Mouse (Mus musculus): Measurements from ENCODE around the gene Hdgf. TPM values are rescaled to one million over a fixed set of nuclear protein-coding genes. Genes with fewer than 3 reads are reported as not detected.

Hdgf gene
- polyA plus RNA-seq, 1 experiment = 169 TPM

DNA sequence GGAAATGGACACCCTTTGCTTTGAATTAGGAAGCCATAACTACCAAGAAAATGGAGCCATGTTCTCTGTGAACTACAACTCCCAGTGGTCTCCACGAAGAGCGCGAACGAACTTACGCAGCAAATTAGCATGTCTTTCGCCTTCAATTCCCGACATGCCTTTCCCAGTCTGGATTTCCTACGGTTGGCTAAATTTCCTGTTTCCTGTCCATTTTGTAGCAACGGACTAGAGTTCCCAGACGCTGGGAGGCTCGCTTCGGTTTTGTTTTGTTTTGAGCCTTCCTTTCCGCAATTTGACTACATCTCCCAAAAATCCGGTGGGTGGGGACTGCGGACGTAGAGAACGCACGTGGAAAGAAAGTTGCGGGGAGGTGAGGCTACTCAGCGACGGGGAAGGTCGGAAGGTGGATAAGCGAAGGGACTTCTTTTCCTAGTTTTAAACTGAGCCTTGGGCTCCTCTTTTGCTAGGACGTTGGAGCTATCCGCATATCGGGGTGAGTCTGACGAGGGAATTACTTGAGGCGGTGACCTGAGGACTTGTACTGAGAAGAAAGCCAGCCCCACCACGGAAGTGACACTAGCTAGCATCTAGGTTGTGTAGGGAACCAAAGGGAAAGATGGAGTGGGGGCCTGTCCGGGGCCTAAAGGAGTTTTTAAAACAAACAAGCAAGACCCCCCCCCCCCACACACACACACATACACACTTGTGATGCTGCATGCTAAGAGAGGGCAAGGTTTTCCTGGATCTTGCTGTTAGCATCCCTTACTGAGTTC is 13.4 kb downstream of the Hdgf start, which contains the start of gene Mrpl24:
TSS of gene Mrpl24 (plus strand) at position 171 of the 773 bp plus-strand sequence.
- H3K4me1 ChIP-seq (ENCODE audit: control insufficient read depth, insufficient read depth, low read length) = no peaks in the 10 kb centered on the region
- TF ChIP-seq CTCF (IDR thresholded peaks at IDR 0.05; ENCODE audit: extremely low read depth, insufficient read depth, low read length) = no peak
- peak; percentile 68 for TF ChIP-seq POLR2A (IDR thresholded peaks at IDR 0.05; ENCODE audit: extremely low read depth, insufficient read depth, low read length)
- H3K27ac ChIP-seq (ENCODE audit: insufficient read depth, low read length) = no peak within 1 kb of the TSS
- H3K4me3 ChIP-seq (ENCODE audit: insufficient read depth, low read length) = peak within 1 kb of the TSS; percentile 49

DNA sequence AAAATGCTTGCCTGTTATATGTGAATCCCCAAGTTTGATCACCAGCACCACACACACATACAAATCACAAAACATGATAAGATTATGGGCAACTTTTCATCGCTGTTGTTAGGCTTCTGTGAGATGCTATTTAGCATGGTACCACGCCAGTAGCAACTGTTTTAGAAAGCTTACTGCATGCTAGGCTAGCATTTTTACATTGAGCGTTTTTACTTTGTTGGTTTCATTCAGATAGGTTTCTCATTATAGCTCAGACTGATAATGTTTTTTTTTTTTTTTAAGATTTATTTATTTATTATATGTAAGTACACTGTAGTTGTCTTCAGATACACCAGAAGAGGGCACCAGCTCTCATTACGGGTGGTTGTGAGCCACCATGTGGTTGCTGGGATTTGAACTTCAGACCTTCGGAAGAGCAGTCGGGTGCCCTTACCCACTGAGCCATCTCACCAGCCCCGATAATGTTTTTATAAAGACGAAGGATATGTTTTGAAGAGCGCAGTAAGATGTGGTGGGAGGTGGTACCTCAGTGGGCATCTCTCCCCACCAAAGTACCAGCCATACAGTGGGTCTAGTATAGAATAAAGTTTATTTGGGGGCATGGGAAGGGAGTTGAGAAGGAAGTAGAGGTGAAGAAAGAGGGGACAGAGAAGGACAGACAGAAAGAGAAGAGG is 14.3 kb downstream of the Hdgf start:
- TF ChIP-seq POLR2A (IDR thresholded peaks at IDR 0.05; ENCODE audit: extremely low read depth, insufficient read depth, low read length) (no peak), CTCF (IDR thresholded peaks at IDR 0.05; ENCODE audit: extremely low read depth, insufficient read depth, low read length) (no peak)
- peak overlapping the region; percentile 49; the same call in 1 of the 2 replicates for H3K4me3 ChIP-seq (ENCODE audit: insufficient read depth, low read length)
- H3K4me1 ChIP-seq (ENCODE audit: control insufficient read depth, insufficient read depth, low read length) = no peaks in the 10 kb centered on the region
- H3K27ac ChIP-seq (ENCODE audit: insufficient read depth, low read length) = no peak overlapping the region

DNA sequence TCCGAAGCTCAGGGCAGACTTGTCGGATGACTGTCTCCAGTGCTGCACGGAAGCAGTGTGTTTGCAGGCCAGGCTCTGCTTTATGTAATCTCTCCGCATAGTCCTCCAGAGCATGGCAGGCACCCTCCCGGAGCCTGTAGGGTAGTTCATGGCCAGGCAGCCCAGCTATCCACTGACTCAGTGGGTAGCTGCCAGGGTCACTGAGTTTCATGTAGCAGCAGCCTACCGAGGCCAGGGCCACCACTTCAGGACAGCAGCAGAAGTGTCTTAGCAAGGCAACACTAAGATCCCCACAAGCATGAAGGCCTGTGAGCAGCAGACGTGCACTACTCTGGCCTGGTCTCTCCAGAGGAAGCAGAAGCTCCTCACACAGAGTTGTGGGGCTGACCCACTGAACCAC is 18.9 kb downstream of the Hdgf start:
- TF ChIP-seq CTCF (IDR thresholded peaks at IDR 0.05; ENCODE audit: extremely low read depth, insufficient read depth, low read length) (no peak), POLR2A (IDR thresholded peaks at IDR 0.05; ENCODE audit: extremely low read depth, insufficient read depth, low read length) (no peak)
- H3K27ac ChIP-seq (ENCODE audit: insufficient read depth, low read length) = no peak overlapping the region
- H3K4me1 ChIP-seq (ENCODE audit: control insufficient read depth, insufficient read depth, low read length) = no peaks in the 10 kb centered on the region; the same call in 1 of the 2 replicates

DNA sequence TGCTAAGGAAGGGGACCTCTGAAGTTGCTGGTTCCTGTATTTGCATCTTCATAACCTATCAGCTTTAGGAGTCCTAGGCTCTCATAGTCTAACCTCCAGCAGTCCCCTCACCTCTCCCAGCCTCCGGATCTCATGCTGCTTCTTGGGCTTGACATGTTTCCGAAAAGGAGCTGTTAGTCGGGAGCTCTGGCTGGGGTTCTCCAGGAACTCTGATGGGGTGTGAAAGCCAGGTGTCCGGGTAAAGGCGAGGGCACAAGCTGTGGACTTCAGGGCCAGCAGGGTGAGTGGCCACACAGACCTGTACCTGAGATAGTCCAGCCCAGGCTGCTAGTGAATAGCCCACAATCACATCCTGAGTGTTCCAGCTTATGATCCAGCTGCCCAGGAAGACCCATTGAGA is 21.3 kb downstream of the Hdgf start:
- no peak for TF ChIP-seq CTCF (IDR thresholded peaks at IDR 0.05; ENCODE audit: extremely low read depth, insufficient read depth, low read length)
- no peak for TF ChIP-seq POLR2A (IDR thresholded peaks at IDR 0.05; ENCODE audit: extremely low read depth, insufficient read depth, low read length)
- H3K4me3 ChIP-seq (ENCODE audit: insufficient read depth, low read length) = no peak overlapping the region
- H3K27ac ChIP-seq (ENCODE audit: insufficient read depth, low read length) = no peak overlapping the region
- H3K4me1 ChIP-seq (ENCODE audit: control insufficient read depth, insufficient read depth, low read length) = peaks cover 2% of the 10 kb centered on the region

More for the DNA sequence above, 18.9 kb downstream of the Hdgf start:
- no peak overlapping the region for H3K4me3 ChIP-seq (ENCODE audit: insufficient read depth, low read length)

DNA sequence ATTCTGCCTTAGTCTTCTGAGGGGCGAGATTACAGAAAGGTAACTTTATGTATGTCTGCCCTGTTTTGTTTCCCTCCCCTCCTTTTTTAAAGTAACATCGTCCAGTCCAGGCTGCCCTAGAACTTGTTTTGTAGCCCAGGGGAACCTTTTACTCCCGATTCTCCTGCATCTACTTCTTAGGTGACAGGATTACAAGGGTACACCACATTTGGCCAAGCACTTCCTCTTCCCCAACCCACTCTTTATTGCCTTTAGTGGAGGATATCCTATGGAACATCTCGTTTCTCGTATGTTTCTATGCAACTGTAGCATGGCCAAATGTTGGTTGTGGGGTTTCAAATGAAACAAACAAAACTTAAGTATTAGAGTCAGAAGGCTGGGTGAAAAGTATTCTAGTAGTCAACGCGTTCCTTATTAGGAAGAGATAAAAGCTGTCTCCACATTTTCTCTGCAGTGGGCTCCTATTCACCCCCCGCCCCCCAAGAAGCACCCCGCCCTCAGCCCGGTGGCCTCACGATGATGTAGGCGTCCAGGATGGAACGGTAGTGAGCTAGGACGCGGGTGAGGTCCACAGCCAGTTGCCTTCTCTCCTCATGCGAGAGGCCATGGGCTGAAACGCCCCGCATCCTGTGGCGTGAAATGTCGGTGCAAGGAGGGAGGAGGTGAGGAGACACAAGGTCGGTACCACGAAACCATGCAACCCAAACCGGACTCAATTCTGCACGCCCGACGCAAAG is 23.4 kb downstream of the Hdgf start:
- Histone ChIP-seq H3K4me3 (ENCODE audit: insufficient read depth, low read length) (peak overlapping the region; percentile 87), H3K4me1 (ENCODE audit: control insufficient read depth, insufficient read depth, low read length) (peaks cover 2% of the 10 kb centered on the region), H3K27ac (ENCODE audit: insufficient read depth, low read length) (no peak overlapping the region)
- TF ChIP-seq CTCF (IDR thresholded peaks at IDR 0.05; ENCODE audit: extremely low read depth, insufficient read depth, low read length) = no peak
- no peak for TF ChIP-seq POLR2A (IDR thresholded peaks at IDR 0.05; ENCODE audit: extremely low read depth, insufficient read depth, low read length)

DNA sequence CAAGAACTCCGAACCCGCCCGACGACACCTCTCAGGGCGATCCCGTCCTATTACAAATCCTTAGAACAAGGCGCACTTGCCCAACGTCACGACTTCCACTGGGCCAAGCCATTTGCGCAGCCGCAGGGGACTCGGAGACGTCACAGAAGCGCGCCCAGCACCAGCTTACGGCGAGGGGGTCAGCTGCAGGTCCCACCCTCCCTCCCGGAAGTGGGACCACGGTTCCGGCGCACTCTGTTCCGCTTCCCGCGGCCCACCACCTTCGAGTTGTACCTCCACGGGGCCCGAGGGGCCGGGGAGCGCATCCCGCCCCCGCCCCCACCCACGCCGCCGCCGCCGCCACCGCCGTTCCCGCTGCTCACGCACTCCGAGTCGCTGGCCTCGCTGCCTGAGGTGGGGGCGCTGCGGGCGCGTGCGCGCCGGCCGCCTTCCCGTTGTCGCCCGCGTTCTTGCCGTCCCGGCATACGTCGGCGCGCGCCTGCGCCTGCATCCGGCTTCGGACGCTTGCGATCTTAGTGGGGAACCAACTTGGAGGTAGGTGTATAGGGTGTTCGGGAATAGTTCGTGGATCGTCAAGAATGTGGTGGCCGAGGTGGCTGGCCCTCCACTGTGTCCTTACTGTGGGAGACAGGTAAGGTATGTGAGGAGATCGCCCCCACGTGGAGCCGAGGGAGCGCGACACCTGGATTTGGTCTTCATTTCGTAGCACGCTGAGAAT is 24.1 kb downstream of the Hdgf start, which contains the start of the genes Isg20l2 and Rrnad1:
TSS of gene Isg20l2 (plus strand) at position 237 of the 718 bp plus-strand sequence.
TSS of gene Rrnad1 (minus strand) at position 640 of the 718 bp plus-strand sequence.
- peaks cover 2% of the 10 kb centered on the region for H3K4me1 ChIP-seq (ENCODE audit: control insufficient read depth, insufficient read depth, low read length)
- TF ChIP-seq CTCF (IDR thresholded peaks at IDR 0.05; ENCODE audit: extremely low read depth, insufficient read depth, low read length) (peak; percentile 51; the same call in 1 of the 2 replicates), POLR2A (IDR thresholded peaks at IDR 0.05; ENCODE audit: extremely low read depth, insufficient read depth, low read length) (peak; percentile 82)
- no peak within 1 kb of the TSS for H3K27ac ChIP-seq (ENCODE audit: insufficient read depth, low read length)
- H3K4me3 ChIP-seq (ENCODE audit: insufficient read depth, low read length) = peak within 1 kb of the TSS; percentile 87

DNA sequence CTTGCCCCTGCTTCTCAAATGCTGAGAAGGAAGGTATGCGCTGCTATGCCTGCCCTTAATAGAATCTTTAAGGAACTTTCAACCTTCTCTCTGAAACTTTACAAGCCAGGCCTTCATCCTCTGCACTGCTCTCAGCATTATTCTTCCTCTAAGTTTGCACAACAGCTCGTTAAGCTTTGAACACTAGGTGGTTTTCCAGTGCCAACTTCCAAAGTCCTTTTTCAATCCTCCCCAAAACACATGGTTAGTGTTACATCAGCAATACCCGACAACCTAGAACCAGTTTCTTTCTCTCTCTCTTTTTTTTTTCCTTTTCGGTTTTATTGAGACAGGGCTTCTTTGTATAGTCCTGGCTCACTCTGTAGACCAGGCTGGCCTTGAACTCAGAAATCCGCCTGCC is 27.9 kb downstream of the Hdgf start:
- Histone ChIP-seq H3K4me3 (ENCODE audit: insufficient read depth, low read length) (no peak overlapping the region), H3K4me1 (ENCODE audit: control insufficient read depth, insufficient read depth, low read length) (peaks cover 2% of the 10 kb centered on the region), H3K27ac (ENCODE audit: insufficient read depth, low read length) (no peak overlapping the region)
- no peak for TF ChIP-seq CTCF (IDR thresholded peaks at IDR 0.05; ENCODE audit: extremely low read depth, insufficient read depth, low read length)
- no peak for TF ChIP-seq POLR2A (IDR thresholded peaks at IDR 0.05; ENCODE audit: extremely low read depth, insufficient read depth, low read length)

DNA sequence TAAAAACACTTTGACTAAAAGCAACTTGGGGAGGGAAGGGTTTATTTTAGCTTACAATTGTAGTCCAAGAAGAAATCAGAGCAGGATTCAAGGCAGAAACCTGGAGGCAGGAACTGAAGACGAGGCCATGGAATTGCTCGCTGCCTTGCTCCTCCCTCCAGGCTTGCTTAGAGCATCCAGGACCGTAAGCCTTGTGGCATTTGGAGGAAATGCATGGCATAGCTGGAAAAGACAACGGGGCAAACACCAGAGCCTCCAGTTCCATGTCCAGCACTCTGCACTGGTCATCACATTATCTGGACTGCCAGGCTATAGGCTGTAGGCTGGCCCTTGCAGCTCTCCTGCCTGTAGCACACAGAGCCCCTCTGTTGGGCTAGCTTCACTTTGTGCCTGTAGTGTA is 28.4 kb downstream of the Hdgf start:
- H3K27ac ChIP-seq (ENCODE audit: insufficient read depth, low read length) = no peak overlapping the region
- peaks cover 2% of the 10 kb centered on the region for H3K4me1 ChIP-seq (ENCODE audit: control insufficient read depth, insufficient read depth, low read length)
- TF ChIP-seq CTCF (IDR thresholded peaks at IDR 0.05; ENCODE audit: extremely low read depth, insufficient read depth, low read length) = no peak
- no peak for TF ChIP-seq POLR2A (IDR thresholded peaks at IDR 0.05; ENCODE audit: extremely low read depth, insufficient read depth, low read length)
- H3K4me3 ChIP-seq (ENCODE audit: insufficient read depth, low read length) = no peak overlapping the region

DNA sequence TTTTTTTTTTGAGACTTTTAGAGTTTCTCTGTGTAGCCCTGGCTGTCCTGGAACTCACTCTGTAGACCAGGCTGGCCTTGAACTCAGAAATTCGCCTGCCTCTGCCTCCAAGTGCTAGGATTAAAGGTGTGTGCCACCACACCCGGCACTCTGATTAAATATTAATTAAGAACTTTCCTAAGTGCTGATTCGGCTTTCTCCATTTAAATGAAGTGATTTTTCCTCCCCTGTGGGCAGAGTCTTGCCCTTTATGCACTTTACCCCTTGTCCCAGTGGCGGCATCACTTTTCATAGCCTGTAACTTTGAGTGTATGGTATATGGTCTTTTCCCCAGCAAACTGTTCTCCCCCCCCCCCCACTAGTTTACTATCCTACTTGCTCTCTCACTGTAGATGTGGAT is 29.1 kb downstream of the Hdgf start:
- TF ChIP-seq CTCF (IDR thresholded peaks at IDR 0.05; ENCODE audit: extremely low read depth, insufficient read depth, low read length) (no peak), POLR2A (IDR thresholded peaks at IDR 0.05; ENCODE audit: extremely low read depth, insufficient read depth, low read length) (no peak)
- Histone ChIP-seq H3K27ac (ENCODE audit: insufficient read depth, low read length) (no peak overlapping the region), H3K4me1 (ENCODE audit: control insufficient read depth, insufficient read depth, low read length) (peaks cover 2% of the 10 kb centered on the region), H3K4me3 (ENCODE audit: insufficient read depth, low read length) (no peak overlapping the region)

Data from cortical plate, adult 2 months (tissue).